Mouse (Mus musculus): ENCODE results near the gene Dkk2.

Dkk2 gene

GRCm38 (mm10) chr3:132129730-132130274 lies 44.7 kb downstream of the Dkk2 start:
- DNase-seq = no peak

GRCm38 (mm10) chr3:132130781-132131180 lies 45.7 kb downstream of the Dkk2 start:
- no peak for DNase-seq

- no peak for DNase-seq
These were observed 46.8 kb downstream of the Dkk2 start for GRCm38 (mm10) chr3:132131939-132132338.

- DNase-seq = no peak
These were observed 49.4 kb downstream of the Dkk2 start for GRCm38 (mm10) chr3:132134502-132134901.

GRCm38 (mm10) chr3:132137802-132138378 lies 52.8 kb downstream of the Dkk2 start:
- DNase-seq = no peak

- peak; percentile 11 for DNase-seq
These were observed 55.9 kb downstream of the Dkk2 start for GRCm38 (mm10) chr3:132141031-132141430.

GRCm38 (mm10) chr3:132149446-132150025 lies 64.4 kb downstream of the Dkk2 start:
- DNase-seq = no peak

GRCm38 (mm10) chr3:132158817-132159216 lies 73.7 kb downstream of the Dkk2 start:
- no peak for DNase-seq

GRCm38 (mm10) chr3:132168911-132169310 lies 83.8 kb downstream of the Dkk2 start:
- no peak for DNase-seq

- no peak for DNase-seq
These were observed 101.9 kb downstream of the Dkk2 start for GRCm38 (mm10) chr3:132186888-132187552.

GRCm38 (mm10) chr3:132201950-132202349 lies 116.9 kb downstream of the Dkk2 start:
- DNase-seq = no peak

GRCm38 (mm10) chr3:132202665-132203064 lies 117.6 kb downstream of the Dkk2 start:
- no peak for DNase-seq

- DNase-seq = peak; percentile 45
These were observed 122.4 kb downstream of the Dkk2 start for GRCm38 (mm10) chr3:132207469-132207868.

GRCm38 (mm10) chr3:132211260-132211659 lies 126.2 kb downstream of the Dkk2 start:
- no peak for DNase-seq

- no peak for DNase-seq
These were observed 134.9 kb downstream of the Dkk2 start for GRCm38 (mm10) chr3:132219977-132220487.

- no peak for DNase-seq
These were observed 142.5 kb downstream of the Dkk2 start for GRCm38 (mm10) chr3:132227622-132228021.

All from kidney, adult 18-20 months (tissue).